Mouse (Mus musculus) spleen, adult 2 months (tissue): ENCODE results near the gene Osbpl10. TPM values are rescaled to one million over a fixed set of nuclear protein-coding genes. Genes with fewer than 3 reads are reported as not detected.

ENCODE experiments used
- DNase-seq, 2 experiments: peaks; one replicate each; pipeline versions ENCODE4 v3.0.0 to v3.0.0-alpha.2; 2012 to 2021; ENCODE audit warnings: low spot score in 2 of 2, low read depth in 1 of 2
- H3K27ac ChIP-seq: fragments of 200-500 bp; 2 replicates; pipeline ENCODE4 v1.5.1; 2012; ENCODE audit warnings: low read length, inconsistent platforms; ENCODE audit not compliant: insufficient read depth
- H3K27me3 ChIP-seq: fragments of 200-500 bp; 2 replicates; pipeline ENCODE4 v1.6.1; 2012; ENCODE audit warnings: mild to moderate bottlenecking, moderate library complexity, low read length, inconsistent platforms; ENCODE audit not compliant: control insufficient read depth, insufficient read depth
- H3K36me3 ChIP-seq: fragments of 200-500 bp; 2 replicates; pipeline ENCODE4 v1.6.1; 2012; ENCODE audit warnings: mild to moderate bottlenecking, low read length, inconsistent platforms; ENCODE audit not compliant: control insufficient read depth, insufficient read depth
- H3K4me1 ChIP-seq: fragments of 200-500 bp; 2 replicates; pipeline ENCODE4 v1.6.1; 2011; ENCODE audit warnings: inconsistent platforms; ENCODE audit not compliant: control insufficient read depth, insufficient read depth, insufficient read length
- H3K4me3 ChIP-seq: fragments of 200-500 bp; 2 replicates; pipeline ENCODE4 v1.5.1; 2011; ENCODE audit warnings: mild to moderate bottlenecking, inconsistent platforms; ENCODE audit not compliant: insufficient read depth, insufficient read length; ENCODE audit errors: extremely low read depth
- CTCF ChIP-seq: fragments of 200-500 bp; IDR thresholded peaks from 2 replicates; pipeline ENCODE4 v1.5.1; 2011; ENCODE audit warnings: mild to moderate bottlenecking, inconsistent platforms; ENCODE audit not compliant: insufficient read depth, insufficient read length, insufficient replicate concordance; ENCODE audit errors: extremely low read depth
- POLR2A ChIP-seq: fragments of 200-500 bp; IDR thresholded peaks from 2 replicates; pipeline ENCODE4 v1.6.1; 2011; ENCODE audit warnings: low read depth, low read length, inconsistent platforms
- WGBS: fragments of 180-500 bp; shearing (Covaris S2); methylation state at CpG from one replicate; pipeline ENCODE4 v1.1.7; 2018; 5-methylcytosine and 5-hydroxymethylcytosine counted together
- polyA plus RNA-seq: library from polyadenylated mRNA; depleted of rRNA; stranded (reverse); fragments of >200 nt; gene quantifications from 2 replicates; pipeline ENCODE4 v1.2.3, GENCODE M21; 2012

Gene Osbpl10
- polyA plus RNA-seq, 1 experiment, result 0.54 TPM

DNA sequence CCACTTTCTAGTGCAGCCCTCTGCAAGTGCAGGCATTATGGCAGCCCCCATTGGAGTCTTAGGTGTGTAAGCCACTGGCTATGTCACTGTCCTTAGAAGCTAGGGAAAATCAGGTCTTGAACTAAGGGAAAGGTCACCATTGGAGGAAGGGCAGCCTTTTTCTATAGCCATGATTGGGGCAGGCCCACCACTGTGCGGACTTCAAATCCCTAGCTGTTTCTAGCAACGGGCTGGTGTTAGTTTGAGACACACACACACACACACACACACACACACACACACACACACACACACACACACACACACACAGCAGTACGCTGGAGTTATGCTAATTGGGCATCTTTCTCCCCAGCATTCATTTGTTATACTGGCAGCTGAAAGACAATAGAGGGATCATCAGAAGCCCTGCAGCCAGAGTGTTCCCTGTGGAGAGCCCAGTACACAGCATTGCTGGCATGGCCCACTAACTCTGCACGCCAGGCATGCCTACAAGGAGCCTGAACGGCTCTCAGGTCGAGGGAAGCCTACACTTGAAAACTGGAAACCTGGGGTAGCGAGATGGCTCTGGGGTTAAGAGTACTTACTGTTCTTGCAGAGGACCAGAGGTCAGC, 246.5 kb downstream of the Osbpl10 start:
- H3K4me1 ChIP-seq, result no peaks in the 10 kb centered on the region
- DNase-seq, result no peak

DNA sequence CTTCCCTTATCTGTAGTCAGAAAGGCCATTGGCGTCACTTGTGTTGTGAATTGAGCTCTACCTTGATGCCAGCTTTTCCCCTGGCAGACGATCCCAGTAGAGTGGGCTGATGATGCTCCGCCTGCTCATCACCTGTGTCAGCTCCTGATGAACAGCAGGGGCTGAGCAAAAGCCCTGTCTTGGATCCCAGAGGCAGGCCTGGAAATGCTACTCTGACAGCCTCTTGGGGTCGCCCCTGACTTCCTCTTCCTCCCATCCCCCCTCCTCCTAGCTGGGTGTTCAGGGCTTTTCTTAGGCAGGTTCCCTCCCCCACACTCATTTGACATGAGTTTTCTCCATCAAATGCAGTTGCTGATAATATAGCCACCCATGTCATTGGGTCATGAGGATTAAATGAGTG, 250.8 kb downstream of the Osbpl10 start:
- Histone ChIP-seq H3K27me3 (no peaks in the 10 kb centered on the region), H3K27ac (no peak overlapping the region), H3K4me3 (no peak overlapping the region), H3K4me1 (no peaks in the 10 kb centered on the region), H3K36me3 (no peaks in the 10 kb centered on the region)
- 70% methylated on average over 4 of the region's 4 CpGs for WGBS
- no peak for DNase-seq
- TF ChIP-seq CTCF (no peak), POLR2A (no peak)

More for the DNA sequence above, 246.5 kb downstream of the Osbpl10 start:
- 87% methylated on average over 7 of the region's 7 CpGs for WGBS
- Histone ChIP-seq H3K27me3 (no peaks in the 10 kb centered on the region), H3K27ac (no peak overlapping the region), H3K4me3 (no peak overlapping the region), H3K36me3 (no peaks in the 10 kb centered on the region)
- TF ChIP-seq CTCF, result no peak
- no peak for TF ChIP-seq POLR2A

GRCm38 (mm10) chr9:115229676-115230075, 251.3 kb downstream of the Osbpl10 start:
- no peaks in the 10 kb centered on the region for H3K4me1 ChIP-seq
- WGBS, result 85% methylated on average over 10 of the region's 10 CpGs

GRCm38 (mm10) chr9:115230141-115230540, 251.8 kb downstream of the Osbpl10 start:
- WGBS, result 74% methylated on average over 3 of the region's 3 CpGs
- no peak overlapping the region for H3K4me3 ChIP-seq
- no peaks in the 10 kb centered on the region for H3K36me3 ChIP-seq
- no peak overlapping the region for H3K27ac ChIP-seq
- H3K27me3 ChIP-seq, result no peaks in the 10 kb centered on the region
- H3K4me1 ChIP-seq, result no peaks in the 10 kb centered on the region
- TF ChIP-seq CTCF, result no peak
- TF ChIP-seq POLR2A, result no peak
- DNase-seq, result no peak

More at GRCm38 (mm10) chr9:115229676-115230075, 251.3 kb downstream of the Osbpl10 start:
- Histone ChIP-seq H3K4me3 (no peak overlapping the region), H3K36me3 (no peaks in the 10 kb centered on the region), H3K27me3 (no peaks in the 10 kb centered on the region), H3K27ac (no peak overlapping the region)
- TF ChIP-seq POLR2A (no peak), CTCF (no peak)
- DNase-seq, result no peak

- H3K27me3 ChIP-seq, result no peaks in the 10 kb centered on the region
- H3K4me1 ChIP-seq, result no peaks in the 10 kb centered on the region
- 96% methylated on average over 3 of the region's 3 CpGs for WGBS
- TF ChIP-seq POLR2A (no peak), CTCF (no peak)
- no peak overlapping the region for H3K4me3 ChIP-seq
- no peak overlapping the region for H3K27ac ChIP-seq
- no peaks in the 10 kb centered on the region for H3K36me3 ChIP-seq
- no peak for DNase-seq
Measured at GRCm38 (mm10) chr9:115231476-115231875, 253.1 kb downstream of the Osbpl10 start.

GRCm38 (mm10) chr9:115233721-115234120, 255.4 kb downstream of the Osbpl10 start:
- DNase-seq, result no peak
- Histone ChIP-seq H3K27me3 (no peaks in the 10 kb centered on the region), H3K36me3 (no peaks in the 10 kb centered on the region), H3K4me1 (no peaks in the 10 kb centered on the region), H3K4me3 (no peak overlapping the region), H3K27ac (no peak overlapping the region)
- 90% methylated on average over 5 of the region's 5 CpGs for WGBS
- TF ChIP-seq POLR2A (no peak), CTCF (no peak)

- Histone ChIP-seq H3K27me3 (no peaks in the 10 kb centered on the region), H3K4me1 (no peaks in the 10 kb centered on the region), H3K27ac (no peak overlapping the region), H3K4me3 (no peak overlapping the region), H3K36me3 (no peaks in the 10 kb centered on the region)
- TF ChIP-seq CTCF (no peak), POLR2A (no peak)
- WGBS, result 87% methylated on average over 2 of the region's 2 CpGs
- no peak for DNase-seq
Measured at GRCm38 (mm10) chr9:115234561-115234960, 256.2 kb downstream of the Osbpl10 start.
